Mouse (Mus musculus): ENCODE data around the gene Cryba1. TPM values are rescaled to one million over a fixed set of nuclear protein-coding genes. Genes with fewer than 3 reads are reported as not detected.
A peak's percentile ranks its signal among the peaks of the same experiment; 100 is the strongest.

The Cryba1 gene
- not detected in 2 replicates for polyA plus RNA-seq (2015; fragmentation: Nextera tagmentation; extraction: Ambion mirVana)

- H3K27me3 ChIP-seq (ENCODE audit: insufficient read depth, low read length), result no peaks in the 10 kb centered on the region
- H3K9me3 ChIP-seq (replicated peaks; ENCODE audit: low read length), result no peaks in the 10 kb centered on the region
- no peaks in the 10 kb centered on the region for H3K36me3 ChIP-seq (ENCODE audit: insufficient read depth, low read length)
- H3K9ac ChIP-seq (ENCODE audit: low read depth, low read length), result no peak within 1 kb of the TSS
- 51% methylated on average over 7 of the region's 7 CpGs for WGBS
- no peak within 1 kb of the TSS for H3K27ac ChIP-seq
- no peaks in the 10 kb centered on the region for H3K4me1 ChIP-seq (replicated peaks; ENCODE audit: insufficient read depth, low read length)
- no peak within 1 kb of the TSS for H3K4me3 ChIP-seq (replicated peaks; ENCODE audit: low read depth, low read length)
- ATAC-seq (replicated peaks; ENCODE audit: low FRiP score, low read depth), result no peak
- H3K4me2 ChIP-seq (ENCODE audit: low read length), result no peak within 1 kb of the TSS
- DNase-seq (ENCODE audit: low spot score), result no peak
- TF ChIP-seq CTCF (IDR thresholded peaks at IDR 0.05; ENCODE audit: low read depth), result no peak
Measured at GRCm38 (mm10) chr11:77725183-77725582, at the start of gene Cryba1. TSS of gene Cryba1 (minus strand) at chr11:77725283.

GRCm38 (mm10) chr11:77771879-77772713, 47.0 kb upstream of the Cryba1 start:
- H3K4me3 ChIP-seq (replicated peaks; ENCODE audit: low read depth, low read length), result no peak overlapping the region
- ATAC-seq (replicated peaks; ENCODE audit: low FRiP score, low read depth), result peak; percentile 86
- H3K27me3 ChIP-seq (ENCODE audit: insufficient read depth, low read length), result no peaks in the 10 kb centered on the region
- H3K4me2 ChIP-seq (ENCODE audit: low read length), result no peak overlapping the region
- H3K9ac ChIP-seq (ENCODE audit: low read depth, low read length), result peak overlapping the region; percentile 18; the same call in 1 of the 2 replicates
- peak overlapping the region; percentile 91 for H3K27ac ChIP-seq
- no peaks in the 10 kb centered on the region for H3K9me3 ChIP-seq (replicated peaks; ENCODE audit: low read length)
- DNase-seq (ENCODE audit: low spot score), result no peak
- H3K36me3 ChIP-seq (ENCODE audit: insufficient read depth, low read length), result no peaks in the 10 kb centered on the region
- TF ChIP-seq CTCF (IDR thresholded peaks at IDR 0.05; ENCODE audit: low read depth), result no peak
- WGBS, result 54% methylated on average over 8 of the region's 8 CpGs
- peaks cover 12% of the 10 kb centered on the region; the same call in 1 of the 2 replicates for H3K4me1 ChIP-seq (replicated peaks; ENCODE audit: insufficient read depth, low read length)

GRCm38 (mm10) chr11:77770346-77770745, 45.3 kb upstream of the Cryba1 start:
- Histone ChIP-seq H3K27me3 (ENCODE audit: insufficient read depth, low read length) (no peaks in the 10 kb centered on the region), H3K4me1 (replicated peaks; ENCODE audit: insufficient read depth, low read length) (peaks cover 23% of the 10 kb centered on the region), H3K36me3 (ENCODE audit: insufficient read depth, low read length) (no peaks in the 10 kb centered on the region), H3K27ac (no peak overlapping the region), H3K9ac (ENCODE audit: low read depth, low read length) (no peak overlapping the region), H3K4me3 (replicated peaks; ENCODE audit: low read depth, low read length) (no peak overlapping the region), H3K4me2 (ENCODE audit: low read length) (no peak overlapping the region), H3K9me3 (replicated peaks; ENCODE audit: low read length) (no peaks in the 10 kb centered on the region)
- ATAC-seq (replicated peaks; ENCODE audit: low FRiP score, low read depth), result no peak
- WGBS, result 74% methylated on average over 8 of the region's 8 CpGs
- no peak for TF ChIP-seq CTCF (IDR thresholded peaks at IDR 0.05; ENCODE audit: low read depth)
- no peak for DNase-seq (ENCODE audit: low spot score)

GRCm38 (mm10) chr11:77769496-77769895, 44.4 kb upstream of the Cryba1 start:
- ATAC-seq (replicated peaks; ENCODE audit: low FRiP score, low read depth) (no peak), DNase-seq (ENCODE audit: low spot score) (no peak)
- Histone ChIP-seq H3K4me2 (ENCODE audit: low read length) (no peak overlapping the region), H3K4me3 (replicated peaks; ENCODE audit: low read depth, low read length) (no peak overlapping the region), H3K27ac (peak overlapping the region; percentile 31; the same call in 1 of the 2 replicates), H3K4me1 (replicated peaks; ENCODE audit: insufficient read depth, low read length) (peaks cover 31% of the 10 kb centered on the region), H3K9me3 (replicated peaks; ENCODE audit: low read length) (no peaks in the 10 kb centered on the region), H3K36me3 (ENCODE audit: insufficient read depth, low read length) (no peaks in the 10 kb centered on the region), H3K9ac (ENCODE audit: low read depth, low read length) (no peak overlapping the region), H3K27me3 (ENCODE audit: insufficient read depth, low read length) (no peaks in the 10 kb centered on the region)
- no peak for TF ChIP-seq CTCF (IDR thresholded peaks at IDR 0.05; ENCODE audit: low read depth)
- 58% methylated on average over 4 of the region's 4 CpGs for WGBS

- DNase-seq (ENCODE audit: low spot score) (peak; percentile 84), ATAC-seq (replicated peaks; ENCODE audit: low FRiP score, low read depth) (peak; percentile 37)
- H3K27ac ChIP-seq, result peak overlapping the region; percentile 78
- peak; percentile 64 for TF ChIP-seq CTCF (IDR thresholded peaks at IDR 0.05; ENCODE audit: low read depth)
- peak overlapping the region; percentile 84 for H3K4me2 ChIP-seq (ENCODE audit: low read length)
- no peaks in the 10 kb centered on the region for H3K9me3 ChIP-seq (replicated peaks; ENCODE audit: low read length)
- H3K9ac ChIP-seq (ENCODE audit: low read depth, low read length), result peak overlapping the region; percentile 60
- peaks cover 35% of the 10 kb centered on the region for H3K4me1 ChIP-seq (replicated peaks; ENCODE audit: insufficient read depth, low read length)
- H3K27me3 ChIP-seq (ENCODE audit: insufficient read depth, low read length), result no peaks in the 10 kb centered on the region
- WGBS, result 1% methylated on average over 35 of the region's 35 CpGs
- peak overlapping the region; percentile 35 for H3K4me3 ChIP-seq (replicated peaks; ENCODE audit: low read depth, low read length)
- H3K36me3 ChIP-seq (ENCODE audit: insufficient read depth, low read length), result no peaks in the 10 kb centered on the region
Measured at GRCm38 (mm10) chr11:77766351-77767001, 41.4 kb upstream of the Cryba1 start.

GRCm38 (mm10) chr11:77765459-77765777, 40.3 kb upstream of the Cryba1 start:
- DNase-seq (ENCODE audit: low spot score) (no peak), ATAC-seq (replicated peaks; ENCODE audit: low FRiP score, low read depth) (no peak)
- Histone ChIP-seq H3K27me3 (ENCODE audit: insufficient read depth, low read length) (no peaks in the 10 kb centered on the region), H3K4me2 (ENCODE audit: low read length) (peak overlapping the region; percentile 84), H3K9ac (ENCODE audit: low read depth, low read length) (peak overlapping the region; percentile 60; the same call in 1 of the 2 replicates), H3K4me1 (replicated peaks; ENCODE audit: insufficient read depth, low read length) (peaks cover 35% of the 10 kb centered on the region), H3K4me3 (replicated peaks; ENCODE audit: low read depth, low read length) (no peak overlapping the region), H3K36me3 (ENCODE audit: insufficient read depth, low read length) (no peaks in the 10 kb centered on the region), H3K9me3 (replicated peaks; ENCODE audit: low read length) (no peaks in the 10 kb centered on the region), H3K27ac (peak overlapping the region; percentile 78)
- 44% methylated on average over 4 of the region's 4 CpGs for WGBS
- 0 out of 2 replicates have a peak, but pooled peaks have one; percentile 6 for TF ChIP-seq CTCF (IDR thresholded peaks at IDR 0.05; ENCODE audit: low read depth)
